Mouse (Mus musculus) fibroblast of lung, adult 2 months (primary cell): ENCODE measurements around the gene Pnp2.
"Not testable (repeated sequence)": the region's sequence is repeated elsewhere in the genome, so short reads cannot be mapped to it uniquely, and the experiment has no call there.

Experiments used
- DNase-seq: peaks from one replicate; pipeline ENCODE4 v3.0.0-alpha.2; 2011; ENCODE audit warnings: low read depth

The Pnp2 gene

DNA sequence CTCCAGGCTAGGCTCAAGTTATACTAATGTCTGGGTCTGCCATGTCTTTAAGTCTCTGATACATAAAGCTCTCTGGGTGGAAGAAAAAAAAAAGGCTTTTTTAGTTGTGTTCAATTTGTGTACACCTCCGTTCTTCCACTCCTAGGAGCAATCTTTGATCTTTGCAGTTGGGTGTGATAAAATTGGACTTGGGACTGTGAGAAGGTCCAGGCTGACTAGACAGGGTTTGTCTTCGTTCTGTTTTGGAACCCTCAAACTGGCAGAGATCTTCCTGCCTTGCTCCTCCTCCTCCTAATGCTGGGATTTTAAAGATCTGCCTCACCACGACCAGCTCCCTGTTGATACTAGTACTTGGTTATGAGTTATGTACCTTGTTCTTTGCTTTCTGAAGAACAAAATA is 1.4 kb downstream of the Pnp2 start:
- not testable (repeated sequence) for DNase-seq

GRCm38 (mm10) chr14:50958289-50958995 is 2.6 kb downstream of the Pnp2 start:
- DNase-seq, result not testable (repeated sequence)

- no peak for DNase-seq
These were observed 12.6 kb downstream of the Pnp2 start for GRCm38 (mm10) chr14:50968216-50968980.

DNA sequence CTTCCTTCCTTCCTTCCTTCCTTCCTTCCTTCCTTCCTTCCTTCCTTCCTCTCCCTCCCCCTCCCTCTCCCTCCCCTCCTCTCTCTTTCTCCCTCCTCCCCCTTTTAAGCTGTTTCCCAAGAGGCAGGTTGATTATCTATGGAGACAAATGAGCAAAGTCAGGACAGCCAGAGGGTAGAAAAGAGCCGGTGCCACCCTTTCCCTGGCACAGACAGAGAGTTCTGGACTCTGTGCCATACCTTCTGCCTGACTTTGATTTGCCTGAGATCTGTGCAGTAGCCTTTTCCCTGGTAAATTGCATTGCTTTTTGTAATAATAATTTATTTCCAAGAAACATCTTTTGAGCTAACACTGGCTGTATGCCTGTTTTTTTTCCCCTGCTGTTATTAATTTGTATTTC is 13.2 kb downstream of the Pnp2 start:
- no peak for DNase-seq

DNA sequence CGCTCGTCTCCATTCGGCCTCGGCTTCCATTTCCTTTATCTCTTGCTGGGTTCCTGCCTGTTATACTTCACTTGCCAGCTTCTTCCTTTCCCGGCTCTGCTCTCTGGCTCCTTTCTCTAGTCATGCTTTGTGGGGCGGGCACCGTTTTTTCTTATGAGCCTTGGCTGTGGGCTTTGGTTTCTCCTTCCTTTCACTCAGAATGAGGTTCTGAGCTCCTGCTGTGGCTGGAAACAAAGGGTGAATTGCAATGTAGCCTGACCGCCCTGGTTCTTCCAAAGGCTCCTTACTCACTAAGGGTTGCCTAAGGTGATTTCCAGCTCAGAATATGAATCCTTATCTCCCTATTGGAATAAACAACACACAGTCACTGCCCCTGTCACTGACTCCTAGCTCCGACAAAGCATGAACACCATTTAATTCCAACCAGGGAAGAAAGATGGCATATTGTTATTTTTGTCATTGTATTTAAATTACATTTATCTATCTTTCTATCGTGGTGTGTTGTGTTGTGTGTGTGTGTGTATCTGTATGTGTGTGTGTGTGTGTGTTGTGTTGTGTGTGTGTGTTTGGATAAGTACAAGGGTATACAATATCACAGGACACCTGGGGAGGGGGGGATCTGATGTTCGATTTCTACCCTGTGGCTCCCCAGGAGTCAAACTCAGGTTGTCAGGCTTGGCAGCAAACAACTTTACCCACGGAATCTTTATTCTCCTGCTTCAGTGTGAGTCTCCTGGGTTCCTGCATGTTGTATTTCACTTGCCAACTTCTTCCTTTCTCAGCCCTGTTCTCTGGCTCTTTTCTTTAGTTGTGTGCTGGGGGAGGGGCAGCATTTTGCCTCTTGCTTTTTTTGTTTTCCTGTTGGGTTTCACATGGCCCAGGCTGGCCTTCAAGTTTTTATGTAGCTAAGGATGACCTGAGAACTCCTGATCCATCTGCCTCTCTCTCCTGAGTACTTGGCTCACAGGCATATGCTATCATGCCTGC is 14.1 kb downstream of the Pnp2 start:
- peak; percentile 58 for DNase-seq

DNA sequence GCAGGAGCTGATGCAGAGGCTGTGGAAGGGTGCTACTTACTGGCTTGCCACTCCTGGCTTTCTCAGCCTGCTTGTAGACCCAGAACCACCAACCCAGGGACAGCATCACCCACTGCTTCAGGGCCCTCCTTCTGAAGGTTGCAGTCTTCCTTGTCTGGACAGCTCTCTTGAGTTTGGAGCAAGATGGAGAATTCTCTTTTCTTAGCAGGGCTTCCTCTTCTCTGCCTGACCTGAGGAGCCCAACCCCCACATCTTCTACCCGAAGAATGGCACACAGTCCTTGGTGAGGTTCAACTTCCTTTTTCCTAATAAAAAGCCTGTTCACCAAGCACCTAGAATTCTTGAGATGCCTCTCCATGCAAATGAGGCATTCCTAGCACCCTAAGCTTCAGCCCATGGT is 15.0 kb downstream of the Pnp2 start:
- no peak for DNase-seq

GRCm38 (mm10) chr14:50973054-50973453 is 17.3 kb downstream of the Pnp2 start:
- DNase-seq, result not testable (repeated sequence)

GRCm38 (mm10) chr14:50973700-50974099 is 17.9 kb downstream of the Pnp2 start:
- DNase-seq, result no peak

- no peak for DNase-seq
These were observed 19.2 kb downstream of the Pnp2 start for GRCm38 (mm10) chr14:50975001-50975400.

DNA sequence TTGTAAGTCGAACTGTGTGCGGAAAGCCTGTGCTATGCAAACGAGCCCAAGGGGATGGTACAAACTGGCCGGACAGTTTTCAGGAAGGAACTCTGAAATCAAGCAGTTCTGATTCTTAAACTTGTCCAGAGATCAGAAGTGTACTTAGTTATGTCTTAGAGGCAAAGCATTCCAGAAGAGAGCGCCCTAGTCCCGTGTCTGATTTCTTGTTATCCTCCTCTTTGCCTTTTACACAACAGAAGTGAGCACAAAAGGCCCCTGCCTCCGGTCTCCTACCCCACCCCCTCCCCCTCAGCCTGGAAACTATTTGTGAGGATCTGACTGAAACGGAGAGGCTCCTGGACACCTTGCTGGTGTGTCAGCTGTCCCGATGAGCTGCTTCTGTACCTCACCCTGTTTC is 20.9 kb downstream of the Pnp2 start:
- no peak for DNase-seq

GRCm38 (mm10) chr14:50978451-50978850 is 22.7 kb downstream of the Pnp2 start:
- not testable (repeated sequence) for DNase-seq

- DNase-seq, result no peak
These were observed 23.8 kb downstream of the Pnp2 start for GRCm38 (mm10) chr14:50979631-50980030.

- peak; percentile 44 for DNase-seq
These were observed 25.4 kb downstream of the Pnp2 start for GRCm38 (mm10) chr14:50981207-50981606.

DNA sequence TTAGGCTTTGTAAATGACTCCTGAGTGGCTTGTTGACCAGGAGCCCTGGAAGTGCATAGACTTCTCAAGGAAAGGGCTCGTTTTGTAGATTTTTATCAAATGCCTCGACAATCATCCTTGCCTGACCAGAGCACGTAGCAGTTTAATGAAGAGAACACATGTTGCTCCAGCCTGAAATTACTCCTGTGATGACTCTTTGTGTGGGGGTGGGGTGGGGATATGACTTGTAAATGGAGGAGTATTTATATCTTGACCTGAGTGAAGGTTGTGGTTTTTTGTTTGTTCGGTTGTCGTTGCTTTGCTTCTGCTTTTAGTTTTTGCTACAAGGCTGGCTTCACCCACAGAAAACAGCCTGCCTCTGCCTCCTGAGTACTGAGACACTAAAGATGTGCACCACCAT is 26.0 kb downstream of the Pnp2 start:
- DNase-seq, result no peak

DNA sequence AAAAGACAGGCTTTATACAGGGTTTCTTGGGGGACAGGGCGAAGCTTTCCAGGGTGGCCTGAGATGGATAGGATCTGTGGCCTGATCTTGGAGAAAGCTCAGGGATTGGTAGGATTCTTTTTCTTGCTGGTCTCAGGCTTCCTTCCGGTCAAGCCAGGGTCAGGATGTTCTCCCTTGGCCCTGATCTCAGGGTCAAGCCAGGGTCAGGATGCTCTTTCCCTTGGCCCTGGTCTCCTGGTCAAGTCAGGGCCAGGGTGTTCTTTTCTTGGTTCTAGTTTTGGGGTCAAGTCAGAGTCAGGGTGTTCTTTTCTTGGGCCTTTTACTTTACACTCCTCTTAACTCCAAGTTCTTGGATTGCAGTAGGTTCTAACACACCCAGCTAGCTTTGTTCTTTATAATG is 31.9 kb downstream of the Pnp2 start:
- no peak for DNase-seq

GRCm38 (mm10) chr14:50991037-50991436 is 35.2 kb downstream of the Pnp2 start:
- no peak for DNase-seq

DNA sequence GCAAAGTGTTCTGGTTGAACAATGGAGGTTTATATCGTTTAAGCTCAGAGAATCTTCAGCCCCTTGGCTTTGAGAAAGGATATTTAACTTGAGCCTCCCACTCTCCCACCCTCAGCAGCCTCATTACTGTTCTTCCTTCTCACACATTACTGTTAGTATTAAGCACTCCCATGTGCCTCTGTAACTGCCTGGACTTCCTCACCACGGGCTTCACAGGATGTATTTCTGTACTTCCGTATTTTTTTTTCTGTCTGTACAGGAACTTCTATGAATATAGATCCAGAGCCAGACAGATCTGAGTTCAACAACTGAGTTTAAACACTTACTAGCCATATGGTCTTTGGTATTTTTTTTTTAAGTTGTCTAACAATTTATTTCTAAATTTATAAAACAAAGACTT is 41.3 kb downstream of the Pnp2 start:
- DNase-seq, result no peak

GRCm38 (mm10) chr14:50997999-50998666 is 42.3 kb downstream of the Pnp2 start:
- DNase-seq, result no peak

GRCm38 (mm10) chr14:51007152-51007801 is 51.5 kb downstream of the Pnp2 start, which contains the start of gene Rnase10:
Gene Rnase10 (plus strand): TSS chr14:51007751.
- peak; percentile 27 for DNase-seq

GRCm38 (mm10) chr14:51007914-51008713 is 52.3 kb downstream of the Pnp2 start:
- peak; percentile 99 for DNase-seq
